In genomic region chr2:27540515-27540836, GRCm38 (mm10) we compare ENCODE assay signal across 8 mouse cellular contexts. TPM values are rescaled to one million over a fixed set of nuclear protein-coding genes. Genes with fewer than 3 reads are reported as not detected.
DNase-seq lines count a peak whose midpoint lies in the region; ATAC-seq and TF ChIP-seq lines count a peak whose summit lies in the region.

No protein-coding gene starts in this region.

- H3K4me3 ChIP-seq in heart, embryonic 16.5 days (ENCODE audit: low read length), result peak overlapping the region; percentile 54
- H3K4me3 ChIP-seq in bone marrow, adult 2 months (replicated peaks; ENCODE audit: control insufficient read depth, low read depth, low read length), result peak overlapping the region; percentile 90
- peak overlapping the region; percentile 45 for H3K4me3 ChIP-seq in hindbrain, embryonic 14.5 days (replicated peaks; ENCODE audit: low read length)
- peak overlapping the region; percentile 47 for H3K4me3 ChIP-seq in midbrain, embryonic 14.5 days (replicated peaks; ENCODE audit: low read depth, low read length)

- WGBS in heart, embryonic 16.5 days, result 27% methylated on average over 10 of the region's 10 CpGs
- WGBS in bone marrow, adult 2 months, result 16% methylated on average over 10 of the region's 10 CpGs
- 29% methylated on average over 10 of the region's 10 CpGs for WGBS in hindbrain, embryonic 14.5 days
- 28% methylated on average over 10 of the region's 10 CpGs for WGBS in midbrain, embryonic 14.5 days

- peak overlapping the region; percentile 65 for H3K9ac ChIP-seq in heart, embryonic 16.5 days (ENCODE audit: low read length)
- peak overlapping the region; percentile 76 for H3K9ac ChIP-seq in hindbrain, embryonic 14.5 days
- H3K9ac ChIP-seq in midbrain, embryonic 14.5 days (replicated peaks; ENCODE audit: low read length), result peak overlapping the region; percentile 70

- no peak for TF ChIP-seq CTCF in bone marrow, adult 2 months (IDR thresholded peaks at IDR 0.05; ENCODE audit: control insufficient read depth, insufficient read depth, low read length)

- H3K36me3 ChIP-seq in heart, embryonic 16.5 days (ENCODE audit: control insufficient read depth, insufficient read depth), result peaks cover 4% of the 10 kb centered on the region
- peaks cover 13% of the 10 kb centered on the region for H3K36me3 ChIP-seq in hindbrain, embryonic 14.5 days (replicated peaks; ENCODE audit: control insufficient read depth, insufficient read depth)
- H3K36me3 ChIP-seq in midbrain, embryonic 14.5 days (ENCODE audit: control insufficient read depth, insufficient read depth, low read length), result peaks cover 12% of the 10 kb centered on the region

- ATAC-seq in heart, embryonic 16.5 days (replicated peaks; ENCODE audit: extremely low read depth, insufficient read depth, low FRiP score), result no peak
- peak; percentile 38; the same call in 1 of the 2 replicates for ATAC-seq in hindbrain, embryonic 14.5 days (ENCODE audit: low FRiP score)
- peak; percentile 32; the same call in 1 of the 2 replicates for ATAC-seq in midbrain, embryonic 14.5 days (ENCODE audit: low FRiP score, low TSS enrichment)

- TF ChIP-seq POLR2A in bone marrow, adult 2 months (IDR thresholded peaks at IDR 0.05; ENCODE audit: borderline replicate concordance, control insufficient read depth, low read depth, low read length), result no peak

- peaks cover 14% of the 10 kb centered on the region for H3K4me1 ChIP-seq in heart, embryonic 16.5 days (ENCODE audit: control insufficient read depth, insufficient read depth, low read length)
- no peaks in the 10 kb centered on the region; the same call in none of the 2 replicates for H3K4me1 ChIP-seq in bone marrow, adult 2 months (ENCODE audit: control insufficient read depth, insufficient read depth, low read length)
- H3K4me1 ChIP-seq in hindbrain, embryonic 14.5 days (replicated peaks; ENCODE audit: control insufficient read depth, insufficient read depth, low read length), result peaks cover 14% of the 10 kb centered on the region
- peaks cover 12% of the 10 kb centered on the region for H3K4me1 ChIP-seq in midbrain, embryonic 14.5 days (ENCODE audit: control insufficient read depth, insufficient read depth, low read length)

- no peak for DNase-seq in heart, adult 8-10 months (ENCODE audit: low spot score)
- no peak for DNase-seq in hindbrain, embryonic 14.5 days (ENCODE audit: low spot score)
- no peak for DNase-seq in midbrain, embryonic 14.5 days
- no peak for DNase-seq in embryo, embryonic 11 days
- DNase-seq in cerebellum, adult 18-20 months, result no peak
- DNase-seq in adrenal gland, postnatal 25 days, result no peak

- no peaks in the 10 kb centered on the region for H3K9me3 ChIP-seq in heart, embryonic 16.5 days (replicated peaks; ENCODE audit: control insufficient read depth, low read length)
- H3K9me3 ChIP-seq in hindbrain, embryonic 14.5 days (ENCODE audit: control insufficient read depth, low read length), result no peaks in the 10 kb centered on the region
- H3K9me3 ChIP-seq in midbrain, embryonic 14.5 days (ENCODE audit: control insufficient read depth, low read length), result no peaks in the 10 kb centered on the region

- H3K4me2 ChIP-seq in heart, embryonic 16.5 days (ENCODE audit: low read depth, low read length), result peak overlapping the region; percentile 72
- peak overlapping the region; percentile 85 for H3K4me2 ChIP-seq in hindbrain, embryonic 14.5 days (replicated peaks)
- peak overlapping the region; percentile 88 for H3K4me2 ChIP-seq in midbrain, embryonic 14.5 days (ENCODE audit: low read length)

- H3K27me3 ChIP-seq in heart, embryonic 16.5 days (ENCODE audit: control insufficient read depth, insufficient read depth, low read length), result no peaks in the 10 kb centered on the region
- H3K27me3 ChIP-seq in hindbrain, embryonic 14.5 days (ENCODE audit: control insufficient read depth, insufficient read depth, low read length), result no peaks in the 10 kb centered on the region
- H3K27me3 ChIP-seq in midbrain, embryonic 14.5 days (ENCODE audit: control insufficient read depth, insufficient read depth, low read length), result no peaks in the 10 kb centered on the region

- peak overlapping the region; percentile 81 for H3K27ac ChIP-seq in heart, embryonic 16.5 days (ENCODE audit: low read length)
- H3K27ac ChIP-seq in bone marrow, adult 2 months (ENCODE audit: control insufficient read depth, insufficient read depth, low read depth, low read length, poor library complexity), result peak overlapping the region; percentile 98
- peak overlapping the region; percentile 93 for H3K27ac ChIP-seq in hindbrain, embryonic 14.5 days
- H3K27ac ChIP-seq in midbrain, embryonic 14.5 days (replicated peaks; ENCODE audit: low read depth, low read length), result peak overlapping the region; percentile 86

RNA-seq across cellular contexts. Expression of gene Wdr5, which starts 25.5 kb away (rescaled TPM):
- polyA plus RNA-seq in heart, embryonic 16.5 days (2015; fragmentation: Nextera tagmentation; extraction: Ambion mirVana), result 32.2 and 34.3 TPM in 2 replicates
- total RNA-seq in heart, adult 8-10 months (2022), result 10 to 100 TPM; 22.0 to 25.5 (median 23.5) TPM
- 30.2 and 41.6 TPM in 2 replicates for polyA plus RNA-seq in bone marrow, adult 2 months (2011; ENCODE audit: insufficient read depth, insufficient read length, low replicate concordance, missing spikeins)
- polyA plus RNA-seq in hindbrain, embryonic 14.5 days (2014; fragmentation: Nextera tagmentation; extraction: Ambion mirVana), result 39.1 and 42.1 TPM in 2 replicates
- polyA plus RNA-seq in midbrain, embryonic 14.5 days (2014; fragmentation: Nextera tagmentation; extraction: Ambion mirVana), result 31.9 and 44.2 TPM in 2 replicates
- total RNA-seq in adrenal gland, postnatal 25 days (2021), result 37.3 and 40.2 TPM in 2 replicates

RNA-seq across cellular contexts. Expression of gene Brd3, which starts 33.0 kb away (rescaled TPM):
- polyA plus RNA-seq in heart, embryonic 16.5 days (2015; fragmentation: Nextera tagmentation; extraction: Ambion mirVana), result 57.1 and 61.0 TPM in 2 replicates
- 10 to 100 TPM; 27.4 to 28.6 (median 28.3) TPM for total RNA-seq in heart, adult 8-10 months (2022)
- 19.3 and 33.0 TPM in 2 replicates for polyA plus RNA-seq in bone marrow, adult 2 months (2011; ENCODE audit: insufficient read depth, insufficient read length, low replicate concordance, missing spikeins)
- polyA plus RNA-seq in hindbrain, embryonic 14.5 days (2014; fragmentation: Nextera tagmentation; extraction: Ambion mirVana), result 132 and 134 TPM in 2 replicates
- polyA plus RNA-seq in midbrain, embryonic 14.5 days (2014; fragmentation: Nextera tagmentation; extraction: Ambion mirVana), result 165 and 174 TPM in 2 replicates
- 81.8 and 110 TPM in 2 replicates for total RNA-seq in adrenal gland, postnatal 25 days (2021)
